Mouse (Mus musculus): ENCODE data around the gene Lrrc23.

DNA sequence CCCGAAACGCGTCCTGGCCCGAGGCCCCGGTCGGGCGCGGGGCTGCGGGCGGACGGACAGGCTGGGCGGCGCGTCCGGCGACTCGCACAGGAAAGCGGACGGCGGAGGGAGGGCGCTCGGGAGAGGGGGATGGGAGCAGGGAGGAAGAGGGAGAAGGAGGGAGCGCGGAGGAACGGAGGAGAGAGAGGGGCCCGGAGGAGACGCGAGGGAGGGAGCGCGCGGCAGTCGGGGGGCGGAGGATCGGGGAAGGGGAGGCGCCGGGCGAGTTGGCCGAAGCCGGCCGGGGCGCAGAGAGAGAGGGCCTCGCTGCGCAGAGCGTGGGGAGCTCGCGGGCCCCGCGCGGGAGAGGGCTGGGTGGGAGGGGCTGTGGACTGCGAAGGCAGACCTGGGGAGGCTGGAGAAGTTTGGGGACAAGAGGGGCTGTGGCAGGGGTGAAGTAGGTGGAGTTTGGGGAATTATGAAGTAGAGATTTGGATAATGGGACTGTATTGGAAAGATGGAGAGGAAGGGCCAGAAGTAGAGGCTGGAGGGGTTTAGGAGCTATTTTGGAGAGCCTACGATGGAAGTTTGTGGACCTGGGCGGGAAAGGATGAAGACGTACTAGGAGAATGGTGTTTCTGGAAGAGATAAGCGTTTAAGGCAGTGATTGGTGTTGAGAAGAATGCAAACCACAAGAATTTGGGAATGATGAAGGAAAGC is 22.7 kb downstream of the Lrrc23 start:
- TF ChIP-seq POLR2A (IDR thresholded peaks at IDR 0.05; ENCODE audit: insufficient read depth, low read depth, low read length) = peak; percentile 38
- TF ChIP-seq EP300 (IDR thresholded peaks at IDR 0.05; ENCODE audit: insufficient read depth, low read depth, low read length) = no peak
- no peak for TF ChIP-seq CTCF (IDR thresholded peaks at IDR 0.05)

All from heart, adult 2 months (tissue).